Mouse (Mus musculus): ENCODE data around the gene Gm17949. TPM values are rescaled to one million over a fixed set of nuclear protein-coding genes. Genes with fewer than 3 reads are reported as not detected.

Gene Gm17949
- polyA plus RNA-seq, 1 experiment from 2014 or later = 0.22 TPM

- peak overlapping the region; percentile 93 for H3K4me3 ChIP-seq (ENCODE audit: low read depth, low read length)
- H3K4me1 ChIP-seq (replicated peaks; ENCODE audit: control insufficient read depth, insufficient read depth, low read length) = peaks cover 3% of the 10 kb centered on the region; the same call in 1 of the 2 replicates
- 0 out of 2 replicates have a peak, but pooled peaks have one; percentile 3 for TF ChIP-seq CTCF (IDR thresholded peaks at IDR 0.05; ENCODE audit: low read depth)
- WGBS = under 1% methylated on average over 38 of the region's 38 CpGs
- peak; percentile 94 for ATAC-seq
- peak overlapping the region; percentile 58 for H3K27ac ChIP-seq (ENCODE audit: low read depth, low read length)
- no peaks in the 10 kb centered on the region for H3K27me3 ChIP-seq (replicated peaks; ENCODE audit: control insufficient read depth, insufficient read depth, low read length)
- H3K4me2 ChIP-seq (replicated peaks; ENCODE audit: low read depth) = peak overlapping the region; percentile 63
- peak overlapping the region; percentile 100; the same call in 1 of the 2 replicates for H3K9ac ChIP-seq (ENCODE audit: low read depth, low read length)
- peaks cover 19% of the 10 kb centered on the region for H3K36me3 ChIP-seq (ENCODE audit: control insufficient read depth, insufficient read depth)
- H3K9me3 ChIP-seq (ENCODE audit: control insufficient read depth) = no peaks in the 10 kb centered on the region
These were observed 20.6 kb downstream of the Gm17949 start for GRCm38 (mm10) chr17:57031661-57032420.

GRCm38 (mm10) chr17:57032854-57033253, 21.6 kb downstream of the Gm17949 start:
- WGBS = 87% methylated on average over 4 of the region's 4 CpGs

DNA sequence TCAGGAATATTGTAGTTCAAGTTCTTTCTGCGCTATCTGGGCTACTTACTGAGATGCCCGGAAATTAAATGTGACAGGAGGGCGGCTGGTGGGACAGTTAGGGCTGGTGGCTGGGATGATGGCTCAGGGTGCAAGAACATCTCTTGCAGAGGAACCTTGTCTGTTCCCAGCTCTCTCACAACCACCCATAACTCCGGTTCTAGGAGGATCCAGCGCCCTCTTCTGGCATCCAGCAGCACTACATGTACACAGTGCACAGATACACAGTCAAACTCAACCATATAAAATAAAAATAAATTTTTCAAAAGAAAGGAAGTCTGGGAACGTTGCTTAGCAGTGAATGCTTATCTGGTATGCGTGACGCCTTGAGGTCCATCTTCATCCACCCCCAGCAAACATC, 27.7 kb downstream of the Gm17949 start:
- 36% methylated on average over 8 of the region's 8 CpGs for WGBS
- Histone ChIP-seq H3K9me3 (ENCODE audit: control insufficient read depth) (no peaks in the 10 kb centered on the region), H3K36me3 (ENCODE audit: control insufficient read depth, insufficient read depth) (no peaks in the 10 kb centered on the region), H3K4me1 (replicated peaks; ENCODE audit: control insufficient read depth, insufficient read depth, low read length) (no peaks in the 10 kb centered on the region), H3K27ac (ENCODE audit: low read depth, low read length) (no peak overlapping the region), H3K27me3 (replicated peaks; ENCODE audit: control insufficient read depth, insufficient read depth, low read length) (no peaks in the 10 kb centered on the region), H3K4me2 (replicated peaks; ENCODE audit: low read depth) (no peak overlapping the region), H3K9ac (ENCODE audit: low read depth, low read length) (no peak overlapping the region), H3K4me3 (ENCODE audit: low read depth, low read length) (no peak overlapping the region)
- no peak for ATAC-seq
- TF ChIP-seq CTCF (IDR thresholded peaks at IDR 0.05; ENCODE audit: low read depth) = peak; percentile 50

More at GRCm38 (mm10) chr17:57032854-57033253, 21.6 kb downstream of the Gm17949 start:
- Histone ChIP-seq H3K4me3 (ENCODE audit: low read depth, low read length) (no peak overlapping the region), H3K4me2 (replicated peaks; ENCODE audit: low read depth) (no peak overlapping the region), H3K9ac (ENCODE audit: low read depth, low read length) (0 out of 2 replicates have a peak overlapping the region, but pooled peaks have one; percentile 8), H3K9me3 (ENCODE audit: control insufficient read depth) (no peaks in the 10 kb centered on the region), H3K36me3 (ENCODE audit: control insufficient read depth, insufficient read depth) (peaks cover 9% of the 10 kb centered on the region), H3K27ac (ENCODE audit: low read depth, low read length) (no peak overlapping the region), H3K4me1 (replicated peaks; ENCODE audit: control insufficient read depth, insufficient read depth, low read length) (peaks cover 3% of the 10 kb centered on the region; the same call in 1 of the 2 replicates), H3K27me3 (replicated peaks; ENCODE audit: control insufficient read depth, insufficient read depth, low read length) (no peaks in the 10 kb centered on the region)
- no peak for TF ChIP-seq CTCF (IDR thresholded peaks at IDR 0.05; ENCODE audit: low read depth)
- no peak for ATAC-seq

- no peak within 1 kb of the TSS for H3K4me3 ChIP-seq (ENCODE audit: low read depth, low read length)
- TF ChIP-seq CTCF (IDR thresholded peaks at IDR 0.05; ENCODE audit: low read depth) = no peak
- H3K9me3 ChIP-seq (ENCODE audit: control insufficient read depth) = no peaks in the 10 kb centered on the region
- H3K4me1 ChIP-seq (replicated peaks; ENCODE audit: control insufficient read depth, insufficient read depth, low read length) = no peaks in the 10 kb centered on the region
- WGBS = 69% methylated on average over 8 of the region's 8 CpGs
- no peaks in the 10 kb centered on the region for H3K27me3 ChIP-seq (replicated peaks; ENCODE audit: control insufficient read depth, insufficient read depth, low read length)
- H3K4me2 ChIP-seq (replicated peaks; ENCODE audit: low read depth) = no peak within 1 kb of the TSS
- H3K36me3 ChIP-seq (ENCODE audit: control insufficient read depth, insufficient read depth) = peaks cover 6% of the 10 kb centered on the region; the same call in 1 of the 2 replicates
- no peak within 1 kb of the TSS for H3K27ac ChIP-seq (ENCODE audit: low read depth, low read length)
- no peak for ATAC-seq
- H3K9ac ChIP-seq (ENCODE audit: low read depth, low read length) = no peak within 1 kb of the TSS
These were observed 30.3 kb downstream of the Gm17949 start, which contains the start of gene Slc25a41 for GRCm38 (mm10) chr17:57041554-57041953. TSS of gene Slc25a41 (minus strand) at chr17:57041654.

GRCm38 (mm10) chr17:57047406-57047805, 36.1 kb downstream of the Gm17949 start:
- Histone ChIP-seq H3K36me3 (ENCODE audit: control insufficient read depth, insufficient read depth) (peaks cover 6% of the 10 kb centered on the region; the same call in 1 of the 2 replicates), H3K27me3 (replicated peaks; ENCODE audit: control insufficient read depth, insufficient read depth, low read length) (no peaks in the 10 kb centered on the region), H3K9me3 (ENCODE audit: control insufficient read depth) (no peaks in the 10 kb centered on the region), H3K4me3 (ENCODE audit: low read depth, low read length) (no peak overlapping the region), H3K9ac (ENCODE audit: low read depth, low read length) (no peak overlapping the region), H3K27ac (ENCODE audit: low read depth, low read length) (no peak overlapping the region), H3K4me1 (replicated peaks; ENCODE audit: control insufficient read depth, insufficient read depth, low read length) (no peaks in the 10 kb centered on the region), H3K4me2 (replicated peaks; ENCODE audit: low read depth) (no peak overlapping the region)
- 60% methylated on average over 5 of the region's 5 CpGs for WGBS
- TF ChIP-seq CTCF (IDR thresholded peaks at IDR 0.05; ENCODE audit: low read depth) = no peak
- no peak for ATAC-seq

DNA sequence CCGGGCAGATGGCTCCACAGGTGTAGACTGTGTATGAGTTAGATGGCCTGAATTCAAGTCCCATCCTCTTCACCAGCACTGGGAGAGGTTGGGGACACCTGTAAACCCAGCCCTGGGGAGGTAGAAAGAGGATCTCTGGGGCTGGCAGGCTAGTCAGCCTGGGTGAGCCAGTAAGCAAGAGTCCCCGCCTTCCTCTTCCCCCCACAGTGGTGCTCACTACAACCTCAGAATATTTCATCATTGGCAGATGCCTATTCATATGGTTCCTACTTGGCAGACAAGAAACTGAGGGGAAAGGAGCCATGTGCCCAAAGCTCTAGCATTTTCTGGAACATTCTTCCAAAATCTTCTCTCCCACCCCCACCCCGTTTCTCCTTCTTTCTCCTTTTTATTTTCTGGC, 37.5 kb downstream of the Gm17949 start:
- Histone ChIP-seq H3K4me2 (replicated peaks; ENCODE audit: low read depth) (no peak overlapping the region), H3K9me3 (ENCODE audit: control insufficient read depth) (no peaks in the 10 kb centered on the region), H3K4me3 (ENCODE audit: low read depth, low read length) (no peak overlapping the region), H3K27me3 (replicated peaks; ENCODE audit: control insufficient read depth, insufficient read depth, low read length) (no peaks in the 10 kb centered on the region), H3K27ac (ENCODE audit: low read depth, low read length) (no peak overlapping the region), H3K4me1 (replicated peaks; ENCODE audit: control insufficient read depth, insufficient read depth, low read length) (no peaks in the 10 kb centered on the region), H3K36me3 (ENCODE audit: control insufficient read depth, insufficient read depth) (peaks cover 6% of the 10 kb centered on the region; the same call in 1 of the 2 replicates), H3K9ac (ENCODE audit: low read depth, low read length) (no peak overlapping the region)
- WGBS = 84% methylated on average over 3 of the region's 3 CpGs
- TF ChIP-seq CTCF (IDR thresholded peaks at IDR 0.05; ENCODE audit: low read depth) = no peak
- no peak for ATAC-seq
